Mouse (Mus musculus) MN1 (cell line): Measurements from ENCODE around the gene En1.

Experiments used
- DNase-seq: peaks from one replicate; pipeline ENCODE4 v3.0.0-alpha.2; 2016; ENCODE audit warnings: low spot score

Gene En1

GRCm38 (mm10) chr1:120602031-120602730, at the start of gene En1:
Gene En1 (plus strand): TSS chr1:120602418.
- DNase-seq: no peak

DNA sequence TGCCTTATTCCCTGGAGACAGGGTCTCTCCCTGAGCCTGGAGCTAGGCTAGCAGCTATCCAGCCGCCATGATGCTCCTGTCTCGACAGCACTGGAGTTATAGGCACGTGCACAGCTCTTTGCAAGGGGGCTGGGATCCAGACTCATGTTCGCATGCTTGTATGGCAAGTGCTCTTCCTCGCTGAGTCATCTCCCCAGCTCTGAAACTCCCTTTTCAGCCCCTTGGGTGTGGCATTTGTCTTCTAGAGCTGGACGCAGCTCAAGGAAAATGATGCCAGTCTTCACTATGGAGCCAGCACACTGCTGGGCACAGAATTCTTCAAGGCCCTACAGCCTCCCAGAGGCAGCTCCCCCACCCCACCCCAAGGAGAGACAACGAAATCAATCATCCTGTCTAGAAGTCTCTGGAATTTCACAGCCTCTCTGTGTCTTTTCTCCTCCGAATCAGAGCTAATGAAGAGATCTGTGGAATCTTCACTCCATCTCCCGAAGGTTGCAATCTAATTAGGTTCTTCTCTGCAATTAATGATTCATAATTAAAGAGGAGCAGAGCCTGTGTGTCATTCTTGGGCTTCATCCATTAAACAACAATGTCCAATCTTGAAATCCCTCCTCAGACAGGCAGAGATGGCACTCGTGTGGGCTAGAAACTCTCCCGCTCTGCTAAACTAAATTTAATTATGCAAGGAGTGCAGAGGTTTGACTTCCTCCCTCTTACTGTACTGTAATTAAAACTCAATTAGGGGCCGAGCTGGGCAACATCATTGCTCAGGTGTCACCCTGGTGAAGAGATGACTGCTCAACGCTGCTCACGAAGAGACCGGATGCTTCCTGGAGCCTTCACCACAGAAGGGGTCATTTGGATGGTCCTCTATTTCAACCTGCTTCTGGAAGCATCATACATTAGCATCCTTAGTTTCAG, 45.0 kb upstream of the En1 start:
- DNase-seq: no peak

- no peak for DNase-seq
Measured at GRCm38 (mm10) chr1:120558341-120559285, 43.6 kb upstream of the En1 start.

GRCm38 (mm10) chr1:120559911-120560310, 42.3 kb upstream of the En1 start:
- DNase-seq: no peak

DNA sequence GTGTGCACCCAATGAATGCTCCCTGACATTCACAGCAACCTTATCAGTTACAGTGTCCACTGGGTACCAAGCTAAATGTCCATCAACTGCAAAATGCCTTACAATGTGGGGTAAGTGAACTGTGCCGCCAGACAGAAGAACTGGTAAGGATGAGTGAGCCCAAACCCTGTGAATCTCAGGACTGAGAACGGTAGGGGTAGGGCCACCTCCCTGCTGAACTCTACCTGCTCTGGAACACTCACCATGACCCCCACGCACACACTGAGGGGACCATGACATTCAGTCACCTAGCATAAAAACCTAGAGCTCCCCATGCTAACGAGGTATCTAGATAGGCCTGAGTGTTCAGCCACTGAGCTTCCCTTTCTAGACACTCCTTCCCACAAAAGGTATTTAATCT, 20.9 kb upstream of the En1 start:
- no peak for DNase-seq

- DNase-seq: no peak
Measured at GRCm38 (mm10) chr1:120585481-120585880, 16.7 kb upstream of the En1 start.

DNA sequence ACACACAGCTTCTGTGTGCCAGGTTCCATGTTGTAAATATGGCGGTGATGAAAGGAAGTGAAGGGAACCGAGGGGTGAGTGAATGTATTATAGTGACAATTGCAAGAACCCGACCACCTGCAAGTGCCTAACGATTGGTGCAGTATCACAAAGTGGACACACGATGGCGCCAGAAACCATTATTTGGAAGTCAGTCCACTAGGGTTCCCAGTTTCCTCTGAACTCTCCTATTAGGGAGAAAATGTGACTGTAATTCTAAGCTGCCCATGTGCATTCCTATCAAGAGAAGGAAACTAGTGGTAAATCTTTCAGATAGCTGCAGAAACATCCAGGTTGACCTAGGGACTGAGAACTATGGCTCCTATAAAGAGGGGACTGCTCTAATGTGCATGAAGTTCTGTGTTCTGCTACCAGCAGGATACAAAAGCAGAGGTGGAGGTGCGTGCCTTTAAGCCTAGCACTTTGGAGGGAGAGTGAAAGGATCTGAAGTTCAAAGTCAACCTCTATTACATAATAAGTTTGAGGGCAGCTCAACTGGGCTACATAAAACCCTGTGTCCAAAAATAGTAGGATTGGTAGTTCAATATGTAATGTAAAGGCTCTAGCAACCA, 15.6 kb upstream of the En1 start:
- peak; percentile 70 for DNase-seq

DNA sequence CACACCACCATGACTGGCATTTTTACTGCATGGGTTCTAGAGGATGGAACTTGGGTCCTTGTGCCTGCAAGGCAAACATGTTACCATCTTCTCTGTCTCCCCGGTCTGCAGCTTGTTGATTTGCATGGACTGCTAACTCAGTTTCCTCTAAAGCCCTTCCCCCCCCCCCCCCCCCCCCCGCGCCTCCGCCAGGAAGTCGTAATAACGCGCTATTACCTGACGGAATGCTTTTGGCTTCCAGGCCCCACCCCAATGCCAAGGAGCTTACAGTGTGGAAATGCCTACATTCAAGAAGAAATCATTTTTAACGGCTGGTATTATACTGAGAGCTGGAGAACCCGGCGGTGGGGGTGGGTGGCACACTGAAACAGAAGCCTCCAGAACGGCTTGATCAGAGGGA, 14.8 kb upstream of the En1 start:
- no peak for DNase-seq

DNA sequence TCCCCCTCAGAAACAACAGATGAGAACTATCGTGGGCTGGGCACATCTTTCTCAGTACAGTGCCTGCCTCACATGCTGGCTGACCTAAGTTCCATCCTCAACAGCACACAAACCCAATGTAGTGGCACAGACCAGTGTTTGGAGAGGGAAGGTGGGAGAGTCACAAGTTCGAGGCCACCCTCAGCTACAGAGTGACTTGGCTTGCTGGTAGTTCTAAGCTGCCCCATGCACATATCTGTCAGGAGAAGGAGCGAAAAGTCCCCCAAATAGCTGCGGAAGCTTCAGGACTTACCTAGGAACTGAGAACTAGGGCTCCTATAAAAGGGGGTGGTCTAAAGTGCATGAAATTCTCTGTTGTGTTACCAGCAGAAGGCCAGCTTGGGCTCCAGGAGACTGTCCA, 14.3 kb upstream of the En1 start:
- DNase-seq: no peak

DNA sequence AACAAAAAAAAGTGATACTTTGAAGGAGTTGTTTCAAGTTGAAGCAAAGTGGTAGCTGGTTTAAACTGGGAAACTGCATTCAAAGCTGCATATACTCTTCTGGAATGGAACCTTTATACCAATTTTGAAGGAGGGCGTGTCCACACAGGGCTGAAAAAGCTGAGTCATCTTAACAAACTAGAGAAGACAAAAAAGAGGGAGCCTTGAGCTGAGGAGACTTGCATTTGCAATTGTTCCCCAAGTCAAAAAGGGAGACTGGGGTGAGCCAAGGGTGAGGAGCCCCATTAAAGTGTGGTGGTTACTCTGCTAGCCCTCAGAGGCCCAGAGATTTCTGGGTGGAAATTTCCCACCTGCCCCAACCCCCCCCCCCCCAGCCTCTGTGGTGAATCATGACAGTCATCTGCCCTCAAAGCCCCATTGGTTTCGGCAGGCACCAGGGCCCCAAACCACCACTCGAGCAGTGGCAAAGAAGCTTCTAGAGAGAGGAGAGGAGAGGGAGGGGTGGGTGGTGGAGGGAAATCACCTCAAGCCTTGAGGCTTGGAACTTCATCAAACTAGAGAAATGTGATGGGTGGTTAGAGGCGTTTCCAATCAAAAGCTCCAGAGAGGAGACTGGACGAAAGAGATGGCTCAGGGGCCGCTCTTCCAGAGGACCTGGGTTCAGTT, 13.7 kb upstream of the En1 start:
- no peak for DNase-seq

DNA sequence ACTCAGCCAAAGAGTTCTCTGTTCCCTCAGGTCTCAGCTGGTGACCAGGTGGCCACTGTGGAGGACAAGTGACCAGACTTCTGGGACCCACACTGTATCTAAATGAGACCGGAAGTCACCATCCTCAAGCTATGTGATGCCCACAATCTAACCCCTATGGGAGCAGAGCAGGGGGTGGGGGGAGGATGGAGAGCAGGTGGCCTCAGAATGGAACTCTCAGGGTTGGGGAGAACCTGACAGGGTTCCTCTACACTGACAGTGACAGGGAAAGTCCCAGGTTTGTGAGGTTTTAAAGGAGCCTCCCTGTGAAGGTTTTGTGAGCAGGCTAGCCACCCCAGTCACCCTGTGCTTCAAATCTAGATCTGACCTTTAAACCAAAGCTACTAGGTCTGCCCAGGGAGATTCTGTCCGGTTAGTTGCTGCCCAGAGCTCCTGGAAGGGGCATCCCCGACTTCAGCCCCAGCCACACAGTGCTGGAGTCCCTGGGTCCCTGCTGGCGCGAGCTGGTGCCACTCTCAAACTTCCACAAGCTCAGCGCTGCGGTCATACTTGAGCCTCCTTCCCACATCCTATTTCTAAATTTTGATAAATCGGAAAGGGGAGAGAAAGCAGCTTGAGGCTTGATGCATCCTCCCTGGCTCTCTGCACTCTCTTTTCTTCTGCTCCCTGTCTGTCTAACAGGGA, 8.8 kb upstream of the En1 start:
- no peak for DNase-seq

DNA sequence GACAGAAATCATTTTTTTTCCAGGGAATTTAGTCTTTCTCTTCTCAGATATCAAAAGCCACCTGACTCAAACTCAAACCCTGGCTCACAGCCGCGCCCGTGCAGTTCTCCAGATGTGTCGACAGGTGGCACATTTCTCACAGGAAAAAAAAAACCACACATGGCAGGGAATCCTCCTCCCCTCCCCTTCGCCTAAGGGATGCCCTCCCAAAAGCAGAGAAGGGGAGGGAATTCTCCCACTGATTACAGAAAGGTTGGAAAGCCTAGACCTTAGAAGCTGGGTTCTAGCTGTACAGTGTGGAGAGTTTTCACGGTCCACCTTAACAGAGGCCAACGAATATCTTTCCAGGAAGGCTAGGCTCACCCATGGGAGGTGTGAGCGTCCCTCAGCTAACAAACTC, 7.6 kb upstream of the En1 start:
- no peak for DNase-seq

GRCm38 (mm10) chr1:120595471-120596240, 6.6 kb upstream of the En1 start:
- DNase-seq: no peak

DNA sequence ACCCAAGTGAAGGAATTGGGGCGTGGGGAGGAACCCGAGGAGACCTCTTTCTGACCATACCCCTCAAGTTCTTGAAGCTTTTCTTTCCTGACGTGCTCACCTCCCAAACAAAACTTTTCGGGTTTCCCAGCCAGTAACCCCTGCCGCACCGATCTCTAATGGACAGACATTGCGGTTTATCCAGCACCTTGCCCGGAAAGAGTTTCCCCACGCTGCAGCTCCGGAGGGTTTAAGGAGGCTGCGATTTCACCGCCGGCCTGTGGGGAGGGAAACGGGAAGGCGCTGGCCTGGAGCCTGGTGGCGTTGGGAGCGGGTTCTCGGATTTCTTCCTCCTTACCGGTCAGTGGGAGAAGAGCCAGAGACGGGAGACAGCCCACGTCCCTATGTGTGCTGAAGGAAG, 5.9 kb upstream of the En1 start:
- no peak for DNase-seq

GRCm38 (mm10) chr1:120596784-120597183, 5.4 kb upstream of the En1 start:
- no peak for DNase-seq

GRCm38 (mm10) chr1:120597271-120597670, 4.9 kb upstream of the En1 start:
- DNase-seq: no peak

DNA sequence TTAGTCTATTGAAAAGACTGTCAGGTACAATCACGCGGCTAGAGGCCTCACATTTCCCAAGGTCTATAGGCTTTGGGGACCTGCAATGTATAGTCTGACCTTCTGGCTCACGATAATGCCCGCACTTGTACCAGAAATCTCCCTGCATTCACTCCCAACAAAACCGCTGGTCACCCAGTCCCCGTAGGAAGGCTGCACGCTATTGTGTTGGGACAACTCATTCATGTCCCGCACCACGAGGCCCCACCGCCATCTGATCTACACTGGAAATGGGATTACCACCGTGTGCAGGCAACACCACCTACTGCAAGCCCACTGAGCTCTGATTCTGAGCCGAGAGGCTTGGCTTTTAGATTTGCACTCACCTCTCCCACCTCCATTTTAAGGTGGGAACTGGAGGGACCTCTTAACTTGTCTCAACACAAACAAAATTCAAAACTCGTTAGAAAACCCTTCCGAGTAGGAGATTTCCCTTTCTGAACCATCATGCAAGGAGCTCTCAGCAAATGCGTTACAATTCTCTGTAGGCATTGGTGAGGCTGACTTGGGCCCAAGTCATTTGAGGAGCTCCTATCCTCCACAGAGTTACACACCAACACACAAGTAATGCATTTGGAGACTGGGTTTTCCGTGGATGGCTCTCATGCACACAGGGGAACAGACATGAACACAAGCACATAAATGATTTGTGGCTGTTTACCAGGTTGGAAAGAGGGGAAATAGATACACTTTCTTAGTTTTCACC, 3.9 kb upstream of the En1 start:
- DNase-seq: no peak

GRCm38 (mm10) chr1:120599321-120600148, 2.7 kb upstream of the En1 start:
- DNase-seq: no peak

- no peak for DNase-seq
Measured at GRCm38 (mm10) chr1:120600149-120600445, 2.1 kb upstream of the En1 start.
